Mouse (Mus musculus) liver, postnatal 0 days (tissue): Measurements from ENCODE around the gene Snw1.
"Not testable (repeated sequence)": the region's sequence is repeated elsewhere in the genome, so short reads cannot be mapped to it uniquely, and the experiment has no call there.

Source experiments
- CTCF ChIP-seq: sonication (generic); IDR thresholded peaks from 2 replicates; pipeline ENCODE4 v1.5.1; 2016; ENCODE audit warnings: antibody characterized with exemption, low read depth
- EP300 ChIP-seq: IDR thresholded peaks from 2 replicates; pipeline ENCODE4 v1.6.1; 2016; ENCODE audit warnings: antibody characterized with exemption, low read depth, mild to moderate bottlenecking

- not testable (repeated sequence) for TF ChIP-seq CTCF, EP300
These were observed 22.3 kb upstream of the Snw1 start, which contains the start of gene Gm5788 for GRCm38 (mm10) chr12:87494421-87494820.
